Mouse (Mus musculus) midbrain, embryonic 11.5 days (tissue): ENCODE data around the gene Zbtb16. TPM values are rescaled to one million over a fixed set of nuclear protein-coding genes. Genes with fewer than 3 reads are reported as not detected.

Experiments used
- ATAC-seq: fragments of 200-750 bp; cut with Nextera tagmentation; 2 replicates; pipeline ENCODE4 v1.8.0; 2017; ENCODE audit warnings: moderate TSS enrichment, moderate library complexity; ENCODE audit not compliant: low FRiP score
- DNase-seq: peaks from one replicate; pipeline ENCODE4 v3.0.0; 2015; ENCODE audit warnings: low spot score; ENCODE audit errors: missing footprints
- H3K27ac ChIP-seq: fragments of 300-500 bp; sonication (generic); 2 replicates; pipeline ENCODE4 v1.5.1; 2014; ENCODE audit warnings: low read depth, low read length
- H3K27me3 ChIP-seq: fragments of 300-500 bp; sonication (generic); 2 replicates; pipeline ENCODE4 v1.6.1; 2014; ENCODE audit warnings: mild to moderate bottlenecking, low read length, moderate library complexity, mixed read lengths; ENCODE audit not compliant: control insufficient read depth, insufficient read depth
- H3K36me3 ChIP-seq: fragments of 300-500 bp; sonication (generic); 2 replicates; pipeline ENCODE4 v1.6.1; 2014; ENCODE audit warnings: mild to moderate bottlenecking, low read length, moderate library complexity, mixed read lengths; ENCODE audit not compliant: control insufficient read depth, insufficient read depth
- H3K4me1 ChIP-seq: fragments of 300-500 bp; sonication (generic); 2 replicates; pipeline ENCODE4 v1.6.1; 2014; ENCODE audit warnings: low read length; ENCODE audit not compliant: control insufficient read depth, insufficient read depth
- H3K4me2 ChIP-seq: fragments of 300-500 bp; sonication (generic); 2 replicates; pipeline ENCODE4 v1.6.1; 2014; ENCODE audit warnings: mild to moderate bottlenecking, moderate library complexity
- H3K4me3 ChIP-seq: fragments of 300-500 bp; sonication (generic); 2 replicates; pipeline ENCODE4 v1.5.1; 2014; ENCODE audit warnings: low read depth, low read length
- H3K9ac ChIP-seq: fragments of 300-500 bp; sonication (generic); 2 replicates; pipeline ENCODE4 v1.6.1; 2014; ENCODE audit warnings: low read length
- H3K9me3 ChIP-seq: fragments of 300-500 bp; sonication (generic); 2 replicates; pipeline ENCODE4 v1.6.1; 2016; ENCODE audit warnings: low read length; ENCODE audit not compliant: control insufficient read depth
- WGBS: fragments of 180-500 bp; shearing (Covaris S2); extraction: QIAGEN DNeasy Blood & Tissue Kit; methylation state at CpG from one replicate; pipeline ENCODE4 v1.1.7; 2014; 5-methylcytosine and 5-hydroxymethylcytosine counted together
- polyA plus RNA-seq: library from polyadenylated mRNA; unstranded; fragments of >200 nt; fragmentation: Nextera tagmentation; extraction: Ambion mirVana; gene quantifications from 2 replicates; pipeline ENCODE4 v1.2.1, GENCODE M21; 2014

Gene Zbtb16
- polyA plus RNA-seq, 1 experiment from 2014 or later, result 15.0 TPM

DNA sequence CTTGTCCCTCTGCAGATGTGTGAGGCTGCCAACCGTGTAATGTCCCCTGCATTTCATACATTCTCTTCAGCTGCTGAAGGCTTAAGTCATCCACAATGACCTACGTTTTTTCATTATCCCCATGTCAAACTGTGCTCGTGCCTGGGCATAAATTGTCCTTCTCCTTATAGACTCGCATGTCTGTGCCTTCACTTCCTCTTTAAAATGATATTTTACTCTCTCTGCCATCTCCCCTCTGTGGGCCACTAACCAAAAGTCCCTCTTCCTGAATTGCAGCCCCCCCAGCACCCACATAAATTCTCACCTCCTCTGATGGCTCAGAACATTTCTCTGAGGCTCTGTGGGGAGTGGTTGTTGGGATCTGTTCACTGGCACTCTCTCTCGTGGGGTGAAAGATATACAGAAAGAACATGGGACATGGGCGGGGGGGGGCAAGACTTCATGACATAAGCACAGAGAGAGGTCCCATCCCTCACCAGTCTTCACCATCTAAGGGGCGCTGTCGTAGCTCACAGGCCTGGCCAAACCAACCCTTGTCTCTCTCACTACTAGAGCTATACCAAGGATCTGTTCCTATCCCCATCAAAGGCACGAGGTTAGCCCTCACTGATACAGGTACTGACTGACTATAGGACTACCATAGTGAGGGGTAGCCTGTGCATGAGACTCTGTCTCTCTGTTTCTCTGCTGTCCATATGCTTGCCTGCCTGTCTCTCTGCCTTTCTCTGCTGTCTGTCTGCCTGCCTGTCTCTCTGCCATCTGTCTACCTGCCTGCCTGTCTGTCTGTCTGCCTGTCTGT, 174.6 kb downstream of the Zbtb16 start:
- Histone ChIP-seq H3K27me3 (no peaks in the 10 kb centered on the region), H3K4me1 (peaks cover 30% of the 10 kb centered on the region), H3K4me3 (no peak overlapping the region), H3K36me3 (peaks cover 4% of the 10 kb centered on the region; the same call in 1 of the 2 replicates), H3K27ac (peak overlapping the region; percentile 44; the same call in 1 of the 2 replicates), H3K9ac (no peak overlapping the region), H3K9me3 (peaks cover 5% of the 10 kb centered on the region), H3K4me2 (no peak overlapping the region)
- ATAC-seq (no peak), DNase-seq (no peak)
- 65% methylated on average over 9 of the region's 9 CpGs for WGBS

DNA sequence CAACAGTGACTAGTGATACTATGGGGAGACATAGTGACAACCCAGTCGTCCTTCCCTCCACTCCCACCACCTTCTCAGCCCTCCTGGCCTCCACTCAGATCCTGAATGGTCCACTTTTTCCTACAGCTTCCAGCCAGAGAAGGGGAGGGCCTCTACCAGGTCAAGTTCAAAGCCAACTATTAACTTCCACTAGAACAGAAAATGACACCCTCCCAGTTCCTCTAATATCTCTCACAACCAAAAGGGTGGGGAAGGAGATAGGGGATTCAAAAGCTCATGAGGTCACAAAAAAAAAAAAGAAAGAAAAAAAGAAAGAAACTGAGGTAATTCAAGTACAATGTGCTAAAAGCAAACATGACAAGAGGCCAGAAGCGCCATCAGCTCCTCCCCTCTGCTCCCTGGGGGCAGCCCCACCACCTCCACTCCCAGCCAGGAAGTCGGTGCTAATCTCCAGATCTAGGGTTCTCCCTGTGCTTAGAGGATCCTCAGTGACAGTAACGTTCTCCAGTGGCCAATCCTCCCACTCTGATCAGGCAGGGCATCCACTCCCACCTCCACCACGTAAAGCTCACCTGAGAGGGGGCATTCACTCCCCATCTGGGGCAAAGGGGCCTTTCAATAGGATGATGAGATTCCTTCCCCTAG, 180.4 kb downstream of the Zbtb16 start:
- no peaks in the 10 kb centered on the region for H3K27me3 ChIP-seq
- DNase-seq (peak; percentile 79), ATAC-seq (no peak)
- peaks cover 4% of the 10 kb centered on the region; the same call in 1 of the 2 replicates for H3K36me3 ChIP-seq
- no peak overlapping the region; the same call in 1 of the 2 replicates for H3K27ac ChIP-seq
- WGBS, result 30% methylated on average over 5 of the region's 5 CpGs
- H3K4me1 ChIP-seq, result peaks cover 42% of the 10 kb centered on the region
- H3K9me3 ChIP-seq, result peaks cover 5% of the 10 kb centered on the region
- no peak overlapping the region for H3K4me3 ChIP-seq
- no peak overlapping the region for H3K4me2 ChIP-seq
- no peak overlapping the region for H3K9ac ChIP-seq

DNA sequence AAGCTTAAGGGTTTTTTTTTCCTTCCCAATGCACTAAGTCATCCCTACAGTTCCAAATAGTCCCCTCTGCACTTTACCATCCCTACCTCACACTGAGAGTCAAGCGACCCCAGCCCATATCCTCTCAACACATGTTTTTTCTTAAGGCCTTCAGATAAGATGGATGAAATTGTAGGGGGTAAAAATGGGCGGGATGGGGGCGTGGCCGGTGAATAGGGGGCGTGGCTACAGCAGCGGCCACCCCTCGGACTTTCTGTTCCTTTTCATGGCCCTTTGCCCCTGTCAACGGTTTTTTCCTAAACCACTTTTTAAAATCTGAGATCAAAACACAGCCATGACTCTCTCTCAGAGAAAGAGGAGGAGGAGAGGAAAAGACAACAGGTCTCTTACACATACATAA, 181.3 kb downstream of the Zbtb16 start:
- no peaks in the 10 kb centered on the region for H3K27me3 ChIP-seq
- peaks cover 4% of the 10 kb centered on the region; the same call in 1 of the 2 replicates for H3K36me3 ChIP-seq
- peaks cover 52% of the 10 kb centered on the region for H3K4me1 ChIP-seq
- no peak for ATAC-seq
- H3K9me3 ChIP-seq, result peaks cover 5% of the 10 kb centered on the region
- 8% methylated on average over 8 of the region's 8 CpGs for WGBS
- H3K27ac ChIP-seq, result no peak overlapping the region; the same call in 1 of the 2 replicates
- H3K4me2 ChIP-seq, result no peak overlapping the region
- H3K9ac ChIP-seq, result no peak overlapping the region
- no peak overlapping the region for H3K4me3 ChIP-seq
- peak; percentile 91 for DNase-seq

DNA sequence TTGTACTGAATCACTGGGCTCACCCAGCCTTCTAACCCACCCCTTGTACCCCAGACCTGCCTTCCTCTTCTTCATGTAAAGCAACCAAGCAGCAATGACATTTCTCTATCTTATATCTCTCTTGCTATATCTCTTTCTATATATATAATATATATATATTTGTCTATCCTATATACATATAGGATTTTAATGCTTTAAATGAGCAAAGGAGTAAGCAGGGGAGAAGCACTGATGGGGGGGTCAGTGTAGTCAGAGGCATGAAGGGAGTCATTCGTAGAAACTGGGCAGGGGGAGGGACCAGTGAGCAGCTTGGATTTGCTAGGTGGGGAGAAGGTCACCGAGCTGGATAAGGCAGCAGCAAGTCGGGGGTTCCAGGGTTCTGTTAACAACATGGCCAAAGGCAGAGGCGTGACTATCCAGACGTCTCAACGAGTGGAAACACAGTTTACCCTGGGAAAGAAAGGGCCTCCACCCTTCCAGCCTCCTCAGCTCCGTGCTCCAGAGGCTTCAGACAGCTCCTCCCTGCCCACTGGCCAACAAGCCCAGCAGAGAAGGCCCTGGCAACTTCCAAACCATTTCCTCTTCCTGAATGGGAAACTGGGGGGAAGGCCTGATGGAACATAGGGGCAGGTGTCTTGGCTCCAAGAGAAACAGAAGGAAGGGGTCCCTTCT, 182.5 kb downstream of the Zbtb16 start:
- peak; percentile 80 for DNase-seq
- H3K27me3 ChIP-seq, result no peaks in the 10 kb centered on the region
- WGBS, result 39% methylated on average over 7 of the region's 7 CpGs
- no peak overlapping the region for H3K4me3 ChIP-seq
- ATAC-seq, result no peak
- H3K27ac ChIP-seq, result no peak overlapping the region
- H3K4me2 ChIP-seq, result no peak overlapping the region
- H3K36me3 ChIP-seq, result no peaks in the 10 kb centered on the region
- no peaks in the 10 kb centered on the region for H3K9me3 ChIP-seq
- H3K4me1 ChIP-seq, result peaks cover 63% of the 10 kb centered on the region
- peak overlapping the region; percentile 6; the same call in 1 of the 2 replicates for H3K9ac ChIP-seq

DNA sequence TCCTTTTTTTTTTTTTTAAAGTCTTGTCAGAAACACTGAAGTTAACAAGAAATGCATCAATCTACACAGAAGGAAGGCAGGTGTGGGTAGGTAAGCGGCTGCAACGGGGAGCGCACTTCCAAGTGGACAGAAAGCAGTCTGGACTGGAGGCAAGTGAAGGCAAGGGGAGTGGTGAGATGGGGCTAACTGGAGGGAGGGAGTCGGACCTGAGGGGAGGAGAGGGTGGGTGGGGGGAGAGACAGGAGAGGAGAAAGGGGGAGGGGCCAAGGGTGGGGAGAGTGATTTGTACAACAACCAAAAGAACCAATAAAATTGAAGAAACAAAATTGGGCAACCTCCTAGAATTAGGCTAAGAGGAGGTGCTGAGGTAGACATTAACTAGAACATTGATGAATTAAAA, 184.0 kb downstream of the Zbtb16 start:
- no peak overlapping the region for H3K27ac ChIP-seq
- H3K9ac ChIP-seq, result no peak overlapping the region
- peak; percentile 80 for DNase-seq
- no peaks in the 10 kb centered on the region for H3K9me3 ChIP-seq
- no peak for ATAC-seq
- H3K4me2 ChIP-seq, result no peak overlapping the region
- H3K4me3 ChIP-seq, result no peak overlapping the region
- no peaks in the 10 kb centered on the region for H3K36me3 ChIP-seq
- whole genome bisulfite sequencing, result 25% methylated on average over 4 of the region's 4 CpGs
- peaks cover 77% of the 10 kb centered on the region for H3K4me1 ChIP-seq
- no peaks in the 10 kb centered on the region for H3K27me3 ChIP-seq

DNA sequence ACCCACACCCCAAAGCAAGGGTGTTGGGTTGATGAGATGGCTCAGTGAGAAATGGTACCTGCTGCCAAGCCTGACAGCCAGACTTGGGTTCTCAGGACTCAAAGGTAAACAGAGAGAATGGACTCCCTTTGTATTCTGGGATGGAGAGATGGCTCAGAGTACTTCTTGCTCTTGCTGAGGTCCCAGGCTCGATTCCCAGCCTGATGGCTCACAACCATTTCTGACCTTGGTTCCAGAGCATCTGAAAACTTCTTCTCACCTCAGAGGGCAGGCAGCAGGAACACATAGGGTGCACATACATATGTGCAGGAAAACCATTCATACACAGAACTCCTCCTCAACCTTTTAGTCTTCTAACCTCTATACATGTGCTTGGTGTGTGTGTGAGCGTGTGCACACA, 185.2 kb downstream of the Zbtb16 start:
- 75% methylated on average over 2 of the region's 2 CpGs for WGBS
- H3K4me1 ChIP-seq, result peaks cover 75% of the 10 kb centered on the region

DNA sequence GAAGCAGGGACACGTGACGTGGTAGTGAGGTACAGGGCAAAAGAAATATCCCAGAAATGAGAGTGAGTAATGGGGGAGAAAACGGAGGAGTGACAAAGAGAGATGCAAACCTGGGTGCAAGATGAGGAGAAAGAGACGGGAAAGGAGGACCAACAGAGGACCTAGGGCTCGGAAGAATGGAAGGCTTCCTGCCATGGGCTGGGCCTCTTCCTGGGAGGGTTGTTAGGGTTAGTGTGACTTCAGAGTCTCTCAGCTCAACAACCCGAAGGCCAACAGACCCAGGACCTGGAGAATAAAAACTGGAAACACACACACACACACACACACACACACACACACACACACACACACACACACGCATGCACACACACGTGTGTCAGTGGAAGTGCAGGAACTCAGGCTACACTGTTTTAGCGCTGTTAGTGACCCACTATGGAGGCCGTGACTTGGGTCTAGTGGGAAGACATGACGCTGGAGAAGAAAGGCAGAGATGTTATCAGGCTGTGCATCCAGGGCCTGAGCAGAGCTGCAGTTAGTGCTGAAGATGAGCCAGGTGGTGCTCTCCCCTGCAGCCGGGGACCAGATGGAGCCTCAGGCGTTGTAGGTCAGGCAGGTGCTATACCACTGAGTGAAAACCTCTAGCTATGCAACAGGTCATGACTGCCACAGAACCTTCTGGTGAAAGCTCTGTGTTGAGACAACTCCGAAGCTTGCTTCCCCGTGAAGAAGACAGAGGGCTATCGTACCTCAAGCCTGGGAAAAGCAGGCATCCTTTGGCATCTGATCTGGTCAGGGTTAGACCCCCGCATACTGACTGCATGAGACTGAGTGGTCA, 186.0 kb downstream of the Zbtb16 start:
- Histone ChIP-seq H3K36me3 (no peaks in the 10 kb centered on the region), H3K9ac (peak overlapping the region; percentile 42; the same call in 1 of the 2 replicates), H3K27ac (peak overlapping the region; percentile 91), H3K4me2 (peak overlapping the region; percentile 37; the same call in 1 of the 2 replicates), H3K4me1 (peaks cover 68% of the 10 kb centered on the region), H3K27me3 (no peaks in the 10 kb centered on the region), H3K9me3 (no peaks in the 10 kb centered on the region), H3K4me3 (no peak overlapping the region)
- no peak for ATAC-seq
- peak; percentile 96 for DNase-seq
- 25% methylated on average over 17 of the region's 17 CpGs for whole genome bisulfite sequencing

More for the DNA sequence above, 185.2 kb downstream of the Zbtb16 start:
- no peak overlapping the region for H3K9ac ChIP-seq
- DNase-seq, result peak; percentile 80
- H3K36me3 ChIP-seq, result no peaks in the 10 kb centered on the region
- ATAC-seq, result no peak
- no peak overlapping the region for H3K4me2 ChIP-seq
- no peak overlapping the region for H3K4me3 ChIP-seq
- no peaks in the 10 kb centered on the region for H3K9me3 ChIP-seq
- H3K27ac ChIP-seq, result peak overlapping the region; percentile 91; the same call in 1 of the 2 replicates
- H3K27me3 ChIP-seq, result no peaks in the 10 kb centered on the region

DNA sequence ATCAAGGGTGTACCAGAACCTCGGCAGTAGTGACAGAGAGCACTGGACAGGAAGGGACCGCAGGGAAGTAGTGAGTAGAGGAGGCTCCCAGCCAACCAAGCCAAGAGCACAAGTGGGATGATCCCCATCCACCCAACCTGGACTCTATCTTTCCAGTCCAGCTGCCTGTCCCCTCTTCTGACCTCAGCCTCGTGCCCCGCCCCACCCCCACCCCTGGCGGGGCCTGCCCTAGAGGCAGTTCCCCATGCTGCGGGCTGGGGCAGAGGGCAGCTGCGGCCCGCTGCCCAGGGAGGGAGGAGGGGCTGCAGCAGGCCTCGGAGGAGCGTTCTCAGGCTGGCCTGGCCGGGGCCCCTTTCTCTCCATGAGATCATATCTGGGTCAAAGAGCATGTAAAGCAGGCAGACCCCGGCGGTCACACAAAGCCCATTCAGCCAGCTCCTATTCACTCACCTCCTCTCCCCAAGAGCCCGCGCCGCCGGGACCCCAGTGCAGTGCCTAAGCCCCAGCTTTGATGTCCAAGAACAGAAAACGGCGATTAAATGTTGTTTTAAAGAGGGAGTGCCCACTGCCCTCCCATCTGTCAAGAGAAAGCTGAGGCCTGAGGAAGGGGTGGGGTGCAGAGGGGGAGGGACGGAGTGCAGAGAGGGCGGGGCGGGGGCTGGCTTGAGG, 186.8 kb downstream of the Zbtb16 start:
- WGBS, result 0% methylated on average over 19 of the region's 22 CpGs
- Histone ChIP-seq H3K4me2 (peak overlapping the region; percentile 37), H3K36me3 (no peaks in the 10 kb centered on the region), H3K9me3 (no peaks in the 10 kb centered on the region; the same call in 1 of the 2 replicates), H3K4me3 (no peak overlapping the region), H3K27me3 (no peaks in the 10 kb centered on the region), H3K9ac (peak overlapping the region; percentile 40), H3K4me1 (peaks cover 61% of the 10 kb centered on the region), H3K27ac (peak overlapping the region; percentile 91)
- DNase-seq (peak; percentile 96), ATAC-seq (peak; percentile 90)
